Mouse (Mus musculus) thymus, adult 2 months (tissue): ENCODE results near the gene Abcc4. TPM values are rescaled to one million over a fixed set of nuclear protein-coding genes. Genes with fewer than 3 reads are reported as not detected.

Experiments used
- DNase-seq: peaks from one replicate; pipeline ENCODE4 v3.0.0; 2021
- H3K27ac ChIP-seq: fragments of 200-500 bp; 2 replicates; pipeline ENCODE4 v1.5.1; 2012; ENCODE audit warnings: low read length, control low read depth; ENCODE audit not compliant: control insufficient read depth, insufficient read depth
- H3K27me3 ChIP-seq: fragments of 200-500 bp; 2 replicates; pipeline ENCODE4 v1.6.1; 2012; ENCODE audit warnings: mild to moderate bottlenecking, low read length, moderate library complexity, mixed read lengths; ENCODE audit not compliant: control insufficient read depth, insufficient read depth
- H3K36me3 ChIP-seq: fragments of 200-500 bp; 2 replicates; pipeline ENCODE4 v1.6.1; 2012; ENCODE audit warnings: mild to moderate bottlenecking, low read length, moderate library complexity; ENCODE audit not compliant: control insufficient read depth, insufficient read depth
- H3K4me1 ChIP-seq: fragments of 200-500 bp; replicated peaks from 2 replicates; pipeline ENCODE4 v1.6.1; 2012; ENCODE audit warnings: low read length; ENCODE audit not compliant: control insufficient read depth, insufficient read depth
- H3K4me3 ChIP-seq: fragments of 200-500 bp; 2 replicates; pipeline ENCODE4 v1.5.1; 2012; ENCODE audit warnings: mild to moderate bottlenecking, low read length, control low read depth, moderate library complexity; ENCODE audit not compliant: control insufficient read depth, insufficient read depth
- CTCF ChIP-seq: fragments of 200-500 bp; IDR thresholded peaks from 2 replicates; pipeline ENCODE4 v1.5.1; 2012; ENCODE audit warnings: mild to moderate bottlenecking, control low read depth, low read length, moderate library complexity, borderline replicate concordance; ENCODE audit not compliant: control insufficient read depth, poor library complexity, insufficient read depth; ENCODE audit errors: extremely low read depth
- POLR2A ChIP-seq: fragments of 200-500 bp; IDR thresholded peaks from 2 replicates; pipeline ENCODE4 v1.6.1; 2012; ENCODE audit warnings: mild to moderate bottlenecking, low read length, control low read depth, moderate library complexity; ENCODE audit not compliant: control insufficient read depth, poor library complexity, insufficient read depth; ENCODE audit errors: extremely low read depth
- WGBS: fragments of 180-500 bp; shearing (Covaris S2); methylation state at CpG from one replicate; pipeline ENCODE4 v1.1.7; 2018; 5-methylcytosine and 5-hydroxymethylcytosine counted together
- polyA plus RNA-seq: library from polyadenylated mRNA; depleted of rRNA; stranded (reverse); fragments of >200 nt; gene quantifications from 2 replicates; pipeline ENCODE4 v1.2.3, GENCODE M21; 2012

Gene Abcc4
- polyA plus RNA-seq, 1 experiment: 5.5 TPM

GRCm38 (mm10) chr14:118506591-118507146 lies 199.3 kb downstream of the Abcc4 start:
- no peak overlapping the region for H3K27ac ChIP-seq
- TF ChIP-seq POLR2A (no peak), CTCF (no peak)
- no peaks in the 10 kb centered on the region for H3K4me1 ChIP-seq
- 90% methylated on average over 14 of the region's 14 CpGs for WGBS
- no peak for DNase-seq
- no peaks in the 10 kb centered on the region for H3K27me3 ChIP-seq
- no peaks in the 10 kb centered on the region for H3K36me3 ChIP-seq
- no peak overlapping the region for H3K4me3 ChIP-seq

- no peaks in the 10 kb centered on the region for H3K36me3 ChIP-seq
- no peak for TF ChIP-seq CTCF
- no peak for TF ChIP-seq POLR2A
- 93% methylated on average over 2 of the region's 2 CpGs for WGBS
Measured at GRCm38 (mm10) chr14:118496767-118497166, 209.3 kb downstream of the Abcc4 start.

GRCm38 (mm10) chr14:118495458-118495857 lies 210.6 kb downstream of the Abcc4 start:
- whole genome bisulfite sequencing: 92% methylated on average over 2 of the region's 2 CpGs
- Histone ChIP-seq H3K27me3 (no peaks in the 10 kb centered on the region), H3K4me3 (no peak overlapping the region), H3K4me1 (no peaks in the 10 kb centered on the region), H3K27ac (no peak overlapping the region), H3K36me3 (no peaks in the 10 kb centered on the region)
- TF ChIP-seq CTCF: no peak
- no peak for TF ChIP-seq POLR2A
- DNase-seq: no peak

More at GRCm38 (mm10) chr14:118496767-118497166, 209.3 kb downstream of the Abcc4 start:
- Histone ChIP-seq H3K4me3 (no peak overlapping the region), H3K4me1 (no peaks in the 10 kb centered on the region), H3K27ac (no peak overlapping the region), H3K27me3 (no peaks in the 10 kb centered on the region)
- no peak for DNase-seq

- 98% methylated on average over 6 of the region's 6 CpGs for whole genome bisulfite sequencing
- no peaks in the 10 kb centered on the region for H3K4me1 ChIP-seq
- no peak for DNase-seq
- TF ChIP-seq CTCF (no peak), POLR2A (no peak)
- no peaks in the 10 kb centered on the region for H3K27me3 ChIP-seq
- no peak overlapping the region for H3K4me3 ChIP-seq
- no peaks in the 10 kb centered on the region for H3K36me3 ChIP-seq
- no peak overlapping the region for H3K27ac ChIP-seq
Measured at GRCm38 (mm10) chr14:118491708-118492107, 214.3 kb downstream of the Abcc4 start.

GRCm38 (mm10) chr14:118491300-118491699 lies 214.7 kb downstream of the Abcc4 start:
- Histone ChIP-seq H3K27me3 (no peaks in the 10 kb centered on the region), H3K27ac (no peak overlapping the region), H3K4me1 (no peaks in the 10 kb centered on the region), H3K36me3 (no peaks in the 10 kb centered on the region), H3K4me3 (no peak overlapping the region)
- whole genome bisulfite sequencing: 90% methylated on average over 13 of the region's 13 CpGs
- TF ChIP-seq CTCF: no peak
- TF ChIP-seq POLR2A: no peak
- DNase-seq: no peak

- H3K27ac ChIP-seq: no peak overlapping the region
- TF ChIP-seq POLR2A (no peak), CTCF (no peak)
- H3K4me3 ChIP-seq: no peak overlapping the region
- H3K36me3 ChIP-seq: no peaks in the 10 kb centered on the region
- DNase-seq: no peak
- H3K4me1 ChIP-seq: no peaks in the 10 kb centered on the region
- 94% methylated on average over 7 of the region's 7 CpGs for WGBS
- H3K27me3 ChIP-seq: no peaks in the 10 kb centered on the region
Measured at GRCm38 (mm10) chr14:118490525-118490924, 215.5 kb downstream of the Abcc4 start.

GRCm38 (mm10) chr14:118486349-118486748 lies 219.7 kb downstream of the Abcc4 start:
- Histone ChIP-seq H3K4me3 (no peak overlapping the region), H3K27ac (no peak overlapping the region), H3K4me1 (no peaks in the 10 kb centered on the region), H3K27me3 (no peaks in the 10 kb centered on the region), H3K36me3 (no peaks in the 10 kb centered on the region)
- no peak for DNase-seq
- 94% methylated on average over 11 of the region's 11 CpGs for WGBS
- TF ChIP-seq CTCF: no peak
- TF ChIP-seq POLR2A: no peak
